Mouse (Mus musculus): Measurements from ENCODE around the gene Gm4869.
"Not testable (repeated sequence)": the region's sequence is repeated elsewhere in the genome, so short reads cannot be mapped to it uniquely, and the experiment has no call there.

Gm4869 gene

GRCm38 (mm10) chr5:140445345-140445744 is at the start of gene Gm4869:
TSS of gene Gm4869 (plus strand) at chr5:140445645.
- no peak for DNase-seq (ENCODE audit: low spot score)

GRCm38 (mm10) chr5:140396166-140396940 is 49.1 kb upstream of the Gm4869 start:
- no peak for DNase-seq (ENCODE audit: low spot score)

- no peak for DNase-seq (ENCODE audit: low spot score)
Observed at GRCm38 (mm10) chr5:140402640-140403270, 42.7 kb upstream of the Gm4869 start.

GRCm38 (mm10) chr5:140405126-140405525 is 40.3 kb upstream of the Gm4869 start:
- no peak for DNase-seq (ENCODE audit: low spot score)

- DNase-seq (ENCODE audit: low spot score) = no peak
Observed at GRCm38 (mm10) chr5:140406666-140407065, 38.8 kb upstream of the Gm4869 start.

- DNase-seq (ENCODE audit: low spot score) = no peak
Observed at GRCm38 (mm10) chr5:140408801-140409200, 36.6 kb upstream of the Gm4869 start.

GRCm38 (mm10) chr5:140411339-140411738 is 34.1 kb upstream of the Gm4869 start:
- no peak for DNase-seq (ENCODE audit: low spot score)

- no peak for DNase-seq (ENCODE audit: low spot score)
Observed at GRCm38 (mm10) chr5:140414647-140415046, 30.8 kb upstream of the Gm4869 start.

GRCm38 (mm10) chr5:140418106-140418488 is 27.3 kb upstream of the Gm4869 start:
- DNase-seq (ENCODE audit: low spot score) = no peak

GRCm38 (mm10) chr5:140418489-140419441 is 26.7 kb upstream of the Gm4869 start, which contains the start of gene Eif3b:
TSS of gene Eif3b (plus strand) at chr5:140419328.
- DNase-seq (ENCODE audit: low spot score) = peak; percentile 79

GRCm38 (mm10) chr5:140419442-140420080 is 25.9 kb upstream of the Gm4869 start:
- DNase-seq (ENCODE audit: low spot score) = peak; percentile 23

- DNase-seq (ENCODE audit: low spot score) = no peak
Observed at GRCm38 (mm10) chr5:140420616-140421015, 24.8 kb upstream of the Gm4869 start.

- no peak for DNase-seq (ENCODE audit: low spot score)
Observed at GRCm38 (mm10) chr5:140425016-140425783, 20.2 kb upstream of the Gm4869 start.

GRCm38 (mm10) chr5:140439117-140439516 is 6.3 kb upstream of the Gm4869 start:
- DNase-seq (ENCODE audit: low spot score) = not testable (repeated sequence)

GRCm38 (mm10) chr5:140441406-140441805 is 4.0 kb upstream of the Gm4869 start:
- DNase-seq (ENCODE audit: low spot score) = no peak

- DNase-seq (ENCODE audit: low spot score) = no peak
Observed at GRCm38 (mm10) chr5:140444012-140444411, 1.4 kb upstream of the Gm4869 start.

- DNase-seq (ENCODE audit: low spot score) = no peak
Observed at GRCm38 (mm10) chr5:140446054-140446453, 609 bp downstream of the Gm4869 start.

GRCm38 (mm10) chr5:140454488-140454887 is 9.0 kb downstream of the Gm4869 start:
- no peak for DNase-seq (ENCODE audit: low spot score)

GRCm38 (mm10) chr5:140455466-140455865 is 10.0 kb downstream of the Gm4869 start:
- no peak for DNase-seq (ENCODE audit: low spot score)

- DNase-seq (ENCODE audit: low spot score) = no peak
Observed at GRCm38 (mm10) chr5:140461476-140461875, 16.0 kb downstream of the Gm4869 start.

- DNase-seq (ENCODE audit: low spot score) = not testable (repeated sequence)
Observed at GRCm38 (mm10) chr5:140463151-140463550, 17.7 kb downstream of the Gm4869 start.

Measured in ovary, adult 18-20 months (tissue).